Mouse (Mus musculus) embryonic facial prominence, embryonic 11.5 days (tissue): Measurements from ENCODE around the gene Litaf. TPM values are rescaled to one million over a fixed set of nuclear protein-coding genes. Genes with fewer than 3 reads are reported as not detected.

Experiments used
- ATAC-seq: fragments of 200-750 bp; cut with Nextera tagmentation; replicated peaks from 2 replicates; pipeline ENCODE4 v1.8.0; 2017; ENCODE audit warnings: low read depth; ENCODE audit not compliant: insufficient number of reproducible peaks, low FRiP score, low TSS enrichment
- DNase-seq: peaks from one replicate; pipeline ENCODE4 v3.0.0-alpha.2; 2015; ENCODE audit warnings: low spot score
- H3K27ac ChIP-seq: fragments of 300-500 bp; sonication (generic); replicated peaks from 2 replicates; pipeline ENCODE4 v1.5.1; 2014; ENCODE audit warnings: mild to moderate bottlenecking, low read depth, low read length, control low read depth
- H3K27me3 ChIP-seq: fragments of 300-500 bp; sonication (generic); 2 replicates; pipeline ENCODE4 v1.6.1; 2014; ENCODE audit warnings: mild to moderate bottlenecking, low read length, moderate library complexity, mixed read lengths; ENCODE audit not compliant: control insufficient read depth, insufficient read depth
- H3K36me3 ChIP-seq: fragments of 300-500 bp; sonication (generic); replicated peaks from 2 replicates; pipeline ENCODE4 v1.6.1; 2014; ENCODE audit warnings: low read depth, mild to moderate bottlenecking, low read length, moderate library complexity, mixed read lengths; ENCODE audit not compliant: control insufficient read depth, insufficient read depth
- H3K4me1 ChIP-seq: fragments of 300-500 bp; sonication (generic); 2 replicates; pipeline ENCODE4 v1.6.1; 2014; ENCODE audit warnings: low read length, mixed read lengths; ENCODE audit not compliant: control insufficient read depth, insufficient read depth
- H3K4me2 ChIP-seq: fragments of 300-500 bp; sonication (generic); 2 replicates; pipeline ENCODE4 v1.6.1; 2014; ENCODE audit warnings: low read depth, mild to moderate bottlenecking, control low read depth, low read length, moderate library complexity
- H3K4me3 ChIP-seq: fragments of 300-500 bp; sonication (generic); 2 replicates; pipeline ENCODE4 v1.5.1; 2014; ENCODE audit warnings: low read depth, low read length, control low read depth
- H3K9ac ChIP-seq: fragments of 300-500 bp; sonication (generic); replicated peaks from 2 replicates; pipeline ENCODE4 v1.6.1; 2014; ENCODE audit warnings: mild to moderate bottlenecking, control low read depth, low read length
- H3K9me3 ChIP-seq: fragments of 300-500 bp; sonication (generic); replicated peaks from 2 replicates; pipeline ENCODE4 v1.6.1; 2016; ENCODE audit warnings: mild to moderate bottlenecking, low read length, inconsistent platforms, mixed read lengths; ENCODE audit not compliant: control insufficient read depth
- WGBS: fragments of 180-500 bp; shearing (Covaris S2); extraction: QIAGEN DNeasy Blood & Tissue Kit; methylation state at CpG from one replicate; pipeline ENCODE4 v1.1.7; 2014; 5-methylcytosine and 5-hydroxymethylcytosine counted together
- polyA plus RNA-seq: library from polyadenylated mRNA; unstranded; fragments of >200 nt; fragmentation: Nextera tagmentation; extraction: Ambion mirVana; gene quantifications from 2 replicates; pipeline ENCODE4 v1.2.1, GENCODE M21; 2014

The Litaf gene
- polyA plus RNA-seq, 1 experiment from 2014 or later: 92.5 TPM

GRCm38 (mm10) chr16:10944545-10944944, 121.4 kb downstream of the Litaf start:
- H3K4me2 ChIP-seq: no peak overlapping the region
- H3K9ac ChIP-seq: no peak overlapping the region
- no peak overlapping the region for H3K4me3 ChIP-seq
- H3K4me1 ChIP-seq: no peaks in the 10 kb centered on the region
- no peaks in the 10 kb centered on the region for H3K9me3 ChIP-seq
- no peaks in the 10 kb centered on the region for H3K36me3 ChIP-seq
- ATAC-seq (no peak), DNase-seq (no peak)
- H3K27ac ChIP-seq: no peak overlapping the region
- WGBS: 79% methylated on average over 7 of the region's 7 CpGs
- no peaks in the 10 kb centered on the region for H3K27me3 ChIP-seq

DNA sequence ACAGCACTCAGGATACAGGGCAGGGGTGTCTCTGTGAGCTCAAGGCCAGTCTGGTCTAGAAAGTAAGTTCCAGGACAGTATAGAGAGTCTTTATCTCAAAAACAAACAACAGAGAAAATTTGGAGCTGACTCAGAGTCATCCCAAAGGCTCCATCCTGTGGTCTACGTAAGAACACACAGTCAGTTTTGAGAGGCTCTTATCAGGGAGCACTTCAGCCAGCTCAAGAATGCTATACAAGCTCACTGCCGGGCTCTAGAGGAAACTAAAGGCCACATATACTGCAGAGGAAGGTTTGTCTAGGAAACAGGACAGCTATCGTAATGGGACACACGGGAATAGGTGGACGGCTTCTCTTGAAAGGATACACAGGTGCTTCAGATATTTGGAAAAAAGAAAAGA, 122.7 kb downstream of the Litaf start:
- no peak for ATAC-seq

DNA sequence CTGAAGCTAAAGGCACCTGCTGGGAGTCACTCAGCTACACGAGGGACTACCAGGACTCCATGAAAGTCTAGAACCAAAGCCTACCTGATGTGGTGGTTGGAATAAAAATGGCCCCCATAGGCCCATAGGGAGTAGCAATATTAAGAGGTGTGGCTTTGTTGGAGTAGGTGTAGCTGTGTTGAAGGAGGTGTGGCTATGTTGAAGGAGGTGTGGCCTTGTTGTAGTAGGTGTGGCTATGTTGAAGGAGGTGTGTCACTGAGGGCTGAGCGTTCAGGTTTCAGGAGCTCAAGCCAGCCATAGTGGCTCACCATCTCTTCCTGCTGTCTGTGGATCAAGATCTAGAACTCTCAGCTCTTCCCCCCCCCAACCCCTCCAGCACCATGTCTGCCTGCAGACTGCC, 125.3 kb downstream of the Litaf start:
- ATAC-seq (no peak), DNase-seq (no peak)
- no peaks in the 10 kb centered on the region for H3K4me1 ChIP-seq
- H3K4me3 ChIP-seq: no peak overlapping the region
- no peaks in the 10 kb centered on the region for H3K36me3 ChIP-seq
- no peaks in the 10 kb centered on the region for H3K27me3 ChIP-seq
- no peak overlapping the region for H3K27ac ChIP-seq
- 84% methylated on average over 2 of the region's 2 CpGs for WGBS
- no peaks in the 10 kb centered on the region for H3K9me3 ChIP-seq
- H3K9ac ChIP-seq: no peak overlapping the region
- no peak overlapping the region for H3K4me2 ChIP-seq

More for the DNA sequence above, 122.7 kb downstream of the Litaf start:
- DNase-seq: no peak
- Histone ChIP-seq H3K27ac (no peak overlapping the region), H3K9me3 (no peaks in the 10 kb centered on the region), H3K9ac (no peak overlapping the region), H3K27me3 (no peaks in the 10 kb centered on the region), H3K4me1 (no peaks in the 10 kb centered on the region), H3K4me3 (no peak overlapping the region), H3K4me2 (no peak overlapping the region), H3K36me3 (no peaks in the 10 kb centered on the region)
- 74% methylated on average over 5 of the region's 5 CpGs for whole genome bisulfite sequencing

DNA sequence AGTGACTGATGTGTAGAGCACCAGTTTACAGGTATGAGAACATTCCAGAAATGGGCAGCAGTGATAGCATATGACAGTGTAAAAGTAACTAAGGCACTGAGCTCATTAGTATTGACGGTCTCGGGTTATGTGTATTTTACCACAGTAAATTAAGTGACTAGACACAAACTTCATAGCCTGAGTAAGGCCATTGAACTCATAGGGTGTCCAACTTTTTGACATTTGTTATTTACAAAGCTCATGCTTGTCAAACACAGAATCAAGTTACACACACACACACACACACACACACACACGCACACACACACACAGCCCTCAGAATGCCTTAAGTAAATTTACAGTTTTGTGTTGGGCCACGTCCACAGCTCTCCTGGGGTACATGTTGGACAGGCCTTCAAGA, 126.0 kb downstream of the Litaf start:
- 86% methylated on average over 4 of the region's 4 CpGs for WGBS
- no peaks in the 10 kb centered on the region for H3K36me3 ChIP-seq
- no peak overlapping the region for H3K4me3 ChIP-seq
- H3K4me2 ChIP-seq: no peak overlapping the region
- H3K9me3 ChIP-seq: no peaks in the 10 kb centered on the region
- no peak overlapping the region for H3K9ac ChIP-seq
- no peaks in the 10 kb centered on the region for H3K4me1 ChIP-seq
- H3K27ac ChIP-seq: no peak overlapping the region
- ATAC-seq: no peak
- no peak for DNase-seq
- no peaks in the 10 kb centered on the region for H3K27me3 ChIP-seq

DNA sequence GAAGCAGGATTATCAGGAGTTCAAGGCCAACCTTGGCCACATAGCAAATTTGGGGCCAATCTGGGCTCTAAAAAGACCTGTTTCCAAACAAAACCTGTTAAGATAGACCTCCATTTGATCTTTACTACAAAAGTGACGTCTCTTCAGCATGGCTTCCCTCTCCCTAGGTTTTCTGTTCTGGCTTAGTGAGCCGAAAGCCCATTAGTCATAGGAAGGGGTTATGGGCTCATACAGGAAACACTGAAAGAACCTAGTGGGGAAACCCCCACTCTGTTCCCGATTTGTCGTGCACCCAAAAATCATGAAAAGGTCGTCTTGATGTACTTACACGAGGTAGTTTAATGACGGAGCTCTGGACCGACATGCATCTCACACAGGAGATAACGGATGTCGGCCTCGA, 128.5 kb downstream of the Litaf start:
- no peak overlapping the region for H3K9ac ChIP-seq
- no peaks in the 10 kb centered on the region for H3K9me3 ChIP-seq
- H3K4me2 ChIP-seq: no peak overlapping the region
- DNase-seq: no peak
- no peak for ATAC-seq
- no peaks in the 10 kb centered on the region for H3K36me3 ChIP-seq
- no peak overlapping the region for H3K4me3 ChIP-seq
- no peaks in the 10 kb centered on the region for H3K4me1 ChIP-seq
- H3K27ac ChIP-seq: no peak overlapping the region
- H3K27me3 ChIP-seq: no peaks in the 10 kb centered on the region
- WGBS: 81% methylated on average over 11 of the region's 11 CpGs

- H3K9me3 ChIP-seq: no peaks in the 10 kb centered on the region
- no peak overlapping the region for H3K9ac ChIP-seq
- H3K4me2 ChIP-seq: no peak overlapping the region
- no peak overlapping the region for H3K27ac ChIP-seq
- H3K4me3 ChIP-seq: no peak overlapping the region
- ATAC-seq (0 out of 2 replicates have a peak, but pooled peaks have one; percentile 45), DNase-seq (no peak)
- no peaks in the 10 kb centered on the region for H3K36me3 ChIP-seq
- no peaks in the 10 kb centered on the region for H3K27me3 ChIP-seq
- H3K4me1 ChIP-seq: no peaks in the 10 kb centered on the region
- WGBS: 25% methylated on average over 5 of the region's 5 CpGs
Observed at GRCm38 (mm10) chr16:10936700-10937319, 129.1 kb downstream of the Litaf start.

- WGBS: 100% methylated on average over 1 of the region's 1 CpGs
- Histone ChIP-seq H3K4me2 (no peak overlapping the region), H3K9ac (no peak overlapping the region), H3K27me3 (no peaks in the 10 kb centered on the region), H3K4me3 (no peak overlapping the region), H3K27ac (no peak overlapping the region), H3K4me1 (no peaks in the 10 kb centered on the region), H3K9me3 (no peaks in the 10 kb centered on the region), H3K36me3 (no peaks in the 10 kb centered on the region)
- ATAC-seq (peak; percentile 15; the same call in 1 of the 2 replicates), DNase-seq (no peak)
Observed at GRCm38 (mm10) chr16:10934047-10934446, 131.9 kb downstream of the Litaf start.

DNA sequence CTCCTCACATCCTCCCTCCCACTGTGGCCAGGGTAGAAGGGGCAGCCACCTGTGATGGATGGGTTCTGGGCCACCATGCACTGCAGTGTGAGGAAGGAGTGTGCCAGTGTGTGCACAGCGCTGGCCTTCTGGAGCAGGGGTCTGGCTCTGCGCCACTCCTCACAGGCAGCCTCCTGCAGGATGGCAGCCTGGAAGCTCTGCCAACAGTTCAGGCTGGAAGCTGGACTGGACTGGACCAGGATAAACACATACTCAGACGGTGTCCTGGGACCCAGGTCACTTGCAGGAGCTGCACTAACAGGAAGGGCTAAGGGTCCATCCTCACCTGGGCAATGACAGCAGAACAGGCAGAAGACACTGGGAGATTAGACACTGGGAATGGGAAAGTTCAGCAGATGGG, 132.6 kb downstream of the Litaf start:
- Histone ChIP-seq H3K27ac (no peak overlapping the region), H3K4me2 (no peak overlapping the region), H3K9me3 (no peaks in the 10 kb centered on the region), H3K27me3 (no peaks in the 10 kb centered on the region), H3K4me1 (no peaks in the 10 kb centered on the region), H3K36me3 (no peaks in the 10 kb centered on the region), H3K9ac (no peak overlapping the region), H3K4me3 (no peak overlapping the region)
- no peak for DNase-seq
- ATAC-seq: no peak; the same call in 1 of the 2 replicates
- 92% methylated on average over 3 of the region's 3 CpGs for WGBS
